Mouse (Mus musculus) ES-E14 (cell line): ENCODE data around the gene Lemd1.

Source experiments
- CHD2 ChIP-seq: IDR thresholded peaks from 2 replicates; pipeline ENCODE4 v1.6.1; 2014; ENCODE audit warnings: mild to moderate bottlenecking, low read depth, low read length, inconsistent platforms
- HCFC1 ChIP-seq: IDR thresholded peaks from 2 replicates; pipeline ENCODE4 v1.6.1; 2012; ENCODE audit warnings: low read length, inconsistent platforms, borderline replicate concordance; ENCODE audit not compliant: insufficient read depth

- TF ChIP-seq CHD2 (no peak), HCFC1 (no peak)
Observed at GRCm38 (mm10) chr1:132143079-132143478, 48.2 kb upstream of the Lemd1 start.
